Mouse (Mus musculus): Measurements from ENCODE around the gene Surf6.

GRCm38 (mm10) chr2:26906431-26906830 is 3.8 kb upstream of the Surf6 start:
- TF ChIP-seq TAL1 (IDR thresholded peaks at IDR 0.05; ENCODE audit: low read length) (no peak), GATA1 (IDR thresholded peaks at IDR 0.05; ENCODE audit: low read length) (no peak)

Measured in erythroblast, embryonic 14.5 days (primary cell).